Mouse (Mus musculus) adrenal gland, adult 10 weeks (tissue): ENCODE measurements around the gene Siglec1. TPM values are rescaled to one million over a fixed set of nuclear protein-coding genes. Genes with fewer than 3 reads are reported as not detected.

Experiments
- polyA plus RNA-seq: library from polyadenylated mRNA; stranded (reverse); fragments of 350-450 nt; fragmentation: Illumina TruSeq; extraction: RNeasy Lipid Tissue Mini Kit (QIAGEN cat#74804); gene quantifications from one replicate; pipeline ENCODE4 v1.2.3, GENCODE M21; 2014; ENCODE audit warnings: low read depth, low replicate concordance

Gene Siglec1
- polyA plus RNA-seq = 0.70 TPM

DNA sequence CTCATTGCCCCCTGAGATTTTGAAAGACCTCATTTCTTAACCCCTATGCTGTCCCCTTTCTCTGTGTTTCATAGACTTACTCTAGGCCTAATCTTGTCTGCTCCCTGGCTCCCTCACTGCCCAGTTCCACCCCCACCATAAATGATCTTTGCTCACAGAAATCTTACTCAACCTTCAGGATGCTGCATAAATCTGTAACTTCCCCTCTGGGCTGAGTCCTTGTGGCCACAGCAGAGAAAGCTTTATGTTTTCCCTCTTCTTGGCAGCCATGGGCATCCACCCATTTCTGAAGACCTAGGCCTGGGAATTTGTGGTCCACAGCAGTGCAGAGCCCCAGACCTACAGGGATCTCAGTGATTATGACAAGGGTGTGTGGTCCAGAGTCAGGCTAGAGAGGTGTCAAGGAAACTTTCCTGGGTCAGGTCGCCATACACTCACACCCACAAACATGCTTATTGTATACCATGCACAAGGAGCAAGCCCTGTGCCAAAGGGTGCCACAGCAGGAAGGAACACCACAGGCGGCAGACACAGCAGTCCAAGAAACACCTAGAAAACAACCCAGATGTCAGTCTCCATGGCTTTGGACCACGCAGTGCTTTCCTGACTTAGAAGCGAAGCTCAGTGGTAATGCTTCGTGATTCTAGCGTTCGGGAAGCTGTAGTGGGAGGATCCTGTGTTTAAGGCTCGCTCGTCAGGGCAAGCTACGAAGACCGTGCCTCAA is at the start of gene Siglec1:
TSS of gene Siglec1 (minus strand) at position 99 of the 724 bp plus-strand sequence.

DNA sequence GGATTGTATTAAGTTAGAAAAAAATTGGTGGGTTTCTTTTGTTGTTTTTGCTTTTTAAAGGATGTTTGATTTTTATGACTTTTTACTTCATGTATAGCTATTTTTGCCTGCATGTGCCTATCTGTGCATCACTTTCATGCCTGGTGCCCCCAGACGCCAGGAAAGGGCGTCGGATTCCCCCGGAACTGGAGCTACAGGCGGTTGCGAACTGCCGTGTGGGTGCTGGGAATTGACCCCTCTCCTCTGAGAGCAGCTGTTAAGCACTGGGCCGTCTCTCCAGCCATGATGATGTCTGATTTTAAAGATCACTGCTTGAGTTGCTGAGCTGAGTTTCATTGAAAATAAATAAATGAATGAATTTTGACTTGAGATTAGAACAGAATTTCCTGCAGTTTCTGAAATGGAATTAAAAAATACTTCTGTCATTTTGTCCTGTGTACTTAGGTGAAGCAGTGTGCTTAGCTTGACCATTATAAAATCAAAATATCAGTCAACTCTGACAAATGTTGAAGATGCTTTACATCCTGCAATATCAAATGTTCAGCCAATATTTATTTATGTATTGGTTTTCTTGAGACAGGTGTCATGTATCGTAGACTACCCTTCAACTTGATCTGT is 46.5 kb upstream of the Siglec1 start, which contains the start of gene Gm11037:
TSS of gene Gm11037 (plus strand) at position 568 of the 618 bp plus-strand sequence.

DNA sequence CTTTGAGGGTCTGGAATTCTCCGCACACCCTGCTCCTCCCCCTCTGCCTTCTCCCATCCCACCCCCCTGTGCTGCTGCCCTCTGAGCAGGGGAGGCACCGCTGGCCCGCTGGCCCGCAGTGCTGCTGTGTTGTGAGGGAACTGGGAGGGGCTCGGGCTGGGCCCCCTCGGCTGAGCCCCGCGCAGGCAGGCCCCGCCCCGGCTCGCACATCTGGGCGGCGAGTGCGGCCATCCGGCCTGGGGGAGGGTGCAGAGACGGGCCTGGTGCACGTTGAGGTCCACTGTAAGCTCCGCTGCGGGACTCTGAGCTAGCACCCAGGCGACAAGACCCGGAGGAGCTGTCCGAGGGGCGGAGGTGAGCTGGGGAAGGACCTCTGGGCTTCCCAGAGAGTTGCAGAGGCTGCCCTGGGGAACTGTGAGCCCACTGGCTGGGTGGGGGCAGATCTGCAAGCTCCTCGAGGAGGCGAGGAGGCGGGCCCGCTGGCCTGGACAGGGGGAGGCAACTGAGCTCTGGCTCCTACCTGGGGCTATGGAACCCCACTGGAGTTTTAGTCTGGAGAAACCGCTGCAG is 40.7 kb upstream of the Siglec1 start, which contains the start of gene Hspa12b:
TSS of gene Hspa12b (plus strand) at position 120 of the 570 bp plus-strand sequence.

DNA sequence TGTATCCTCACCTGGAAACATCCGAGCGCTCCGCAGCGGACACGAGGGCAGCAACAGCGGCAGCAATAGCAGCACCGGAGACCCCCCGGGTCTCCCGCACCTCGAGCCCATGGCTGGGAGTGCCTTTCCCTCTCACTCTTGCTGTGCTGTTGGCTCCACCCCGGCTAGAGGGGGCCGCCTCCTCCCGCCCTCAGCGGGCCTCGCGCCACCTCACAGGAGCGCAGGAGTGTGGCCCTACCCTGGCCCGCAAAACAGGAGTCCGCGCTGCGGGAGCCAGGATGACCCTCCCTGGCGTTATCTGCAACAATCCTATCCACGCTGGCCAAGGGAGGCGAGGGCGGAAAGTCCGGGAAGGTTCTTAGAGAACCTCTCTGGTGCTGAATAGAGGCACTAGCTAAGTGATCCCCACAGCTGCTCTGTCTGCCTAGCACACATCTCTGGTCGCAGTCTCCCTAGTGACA is 23.1 kb downstream of the Siglec1 start, which contains the start of gene Adam33:
TSS of gene Adam33 (minus strand) at position 411 of the 461 bp plus-strand sequence.

DNA sequence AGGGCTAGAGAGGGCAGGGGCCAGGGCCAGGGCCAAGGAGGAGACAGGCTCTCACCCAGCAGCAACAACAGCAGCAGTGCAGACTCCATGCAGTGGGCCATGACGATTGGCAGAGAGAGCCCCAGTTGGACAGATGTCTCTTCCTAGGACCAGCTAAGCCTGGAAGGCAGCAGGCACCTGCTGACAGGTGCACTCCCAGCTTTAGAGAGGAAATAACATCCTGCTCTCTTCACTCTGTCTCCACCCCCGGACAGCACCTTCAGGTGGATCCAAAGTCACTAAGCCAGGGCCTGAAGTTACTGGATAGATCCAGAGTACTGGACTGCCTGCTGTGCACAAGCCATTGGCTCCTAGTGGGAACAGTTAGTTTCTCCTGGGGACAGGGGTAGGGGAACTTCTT is 43.6 kb downstream of the Siglec1 start, which contains the start of gene Gfra4:
TSS of gene Gfra4 (minus strand) at position 101 of the 400 bp plus-strand sequence.

Other genes with a start within 250 kb of the Siglec1 start
- 27.6 TPM for gene 4930402H24Rik, start 180.4 kb downstream of the Siglec1 start, polyA plus RNA-seq
- gene Atrn, start 180.3 kb downstream of the Siglec1 start, polyA plus RNA-seq = 43.9 TPM
- gene Gfra4, start 43.7 kb downstream of the Siglec1 start, polyA plus RNA-seq = 0.93 TPM
- gene Adam33, start 23.0 kb downstream of the Siglec1 start, polyA plus RNA-seq = 0.52 TPM
- gene Hspa12b, start 40.5 kb upstream of the Siglec1 start, polyA plus RNA-seq = 0.99 TPM
- gene Gm11037, start 46.7 kb upstream of the Siglec1 start, polyA plus RNA-seq = not detected
- gene 1700037H04Rik, start 73.3 kb upstream of the Siglec1 start, polyA plus RNA-seq = 0.87 TPM
- 11.2 TPM for gene Cenpb, start 93.3 kb upstream of the Siglec1 start, polyA plus RNA-seq
- 0.82 TPM for gene Cdc25b, start 100.2 kb upstream of the Siglec1 start, polyA plus RNA-seq
- 1.1 TPM for gene Spef1, start 100.5 kb upstream of the Siglec1 start, polyA plus RNA-seq
- gene Ap5s1, start 120.3 kb upstream of the Siglec1 start, polyA plus RNA-seq = not detected
- gene Mavs, start 147.3 kb upstream of the Siglec1 start, polyA plus RNA-seq = 6.6 TPM
- 51.3 TPM for gene Pank2, start 175.7 kb upstream of the Siglec1 start, polyA plus RNA-seq